Mouse (Mus musculus) yolk sac, embryonic 10.5 days (tissue): Measurements from ENCODE around the gene Vmn1r12.
"Not testable (repeated sequence)": the region's sequence is repeated elsewhere in the genome, so short reads cannot be mapped to it uniquely, and the experiment has no call there.

Source experiments
- DNase-seq: peaks from one replicate; pipeline ENCODE4 v3.0.0-alpha.2; 2017; ENCODE audit warnings: low spot score

Gene Vmn1r12

DNA sequence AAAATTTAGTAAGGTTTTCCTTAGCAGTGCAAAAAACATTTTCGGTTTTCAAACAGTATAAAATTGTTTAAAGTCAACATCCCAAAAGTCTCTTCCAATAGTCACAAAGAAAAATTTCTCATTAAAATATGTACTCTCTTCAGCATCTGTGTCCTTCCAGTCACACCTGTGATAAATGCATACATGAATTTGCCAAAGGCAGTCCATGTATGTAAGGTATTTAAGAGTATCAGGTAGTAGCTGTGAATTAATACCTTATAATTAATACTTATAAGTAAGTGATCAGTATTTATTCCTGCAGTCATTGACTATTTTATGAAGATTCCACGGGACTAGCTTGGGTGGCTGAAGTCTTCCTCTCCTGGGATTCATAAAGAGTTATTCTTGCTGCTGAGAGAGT lies at the start of gene Vmn1r12:
Gene Vmn1r12 (plus strand): TSS at position 301 of the 400 bp plus-strand sequence.
- DNase-seq: no peak

DNA sequence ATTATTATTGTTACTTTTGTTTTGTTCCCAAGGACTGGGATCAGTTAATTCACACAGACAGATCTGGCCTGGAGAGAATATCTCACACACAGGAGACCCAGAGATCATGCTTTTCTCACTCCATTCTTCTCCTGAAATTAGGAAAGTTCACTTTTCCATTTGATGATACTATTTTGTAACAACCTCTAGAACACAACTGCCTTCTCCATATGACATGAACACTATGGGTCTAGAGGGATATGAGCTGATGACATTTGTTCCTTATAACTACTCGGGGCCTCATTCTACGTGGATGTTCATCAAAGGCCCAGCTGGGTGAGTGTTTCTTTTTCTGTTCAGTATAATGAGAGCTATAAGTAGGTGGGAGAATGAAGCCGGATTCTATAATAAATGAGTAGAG lies 47.6 kb upstream of the Vmn1r12 start, which contains the start of gene Vmn1r10:
Gene Vmn1r10 (plus strand): TSS at position 301 of the 400 bp plus-strand sequence.
- DNase-seq: no peak

DNA sequence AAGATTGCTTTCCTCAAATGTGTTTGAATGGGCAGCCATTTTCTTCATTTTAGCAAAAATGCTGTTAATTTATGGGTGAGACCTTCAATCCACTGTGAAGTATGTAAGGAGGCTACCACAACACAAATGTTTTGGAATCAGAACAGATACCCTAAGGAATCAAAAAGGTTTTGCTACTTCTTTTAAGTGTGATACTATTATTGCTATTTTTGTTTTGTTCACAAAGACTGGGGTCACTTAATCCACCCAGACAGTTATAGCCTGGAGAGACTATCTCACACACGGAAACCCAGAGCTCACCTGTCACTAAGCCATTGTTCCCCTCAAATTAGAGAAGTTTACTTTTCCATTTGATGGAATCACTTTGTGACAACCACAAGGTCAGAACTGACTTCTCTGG lies 23.6 kb upstream of the Vmn1r12 start, which contains the start of gene Vmn1r11:
Gene Vmn1r11 (plus strand): TSS at position 301 of the 400 bp plus-strand sequence.
- no peak for DNase-seq

DNA sequence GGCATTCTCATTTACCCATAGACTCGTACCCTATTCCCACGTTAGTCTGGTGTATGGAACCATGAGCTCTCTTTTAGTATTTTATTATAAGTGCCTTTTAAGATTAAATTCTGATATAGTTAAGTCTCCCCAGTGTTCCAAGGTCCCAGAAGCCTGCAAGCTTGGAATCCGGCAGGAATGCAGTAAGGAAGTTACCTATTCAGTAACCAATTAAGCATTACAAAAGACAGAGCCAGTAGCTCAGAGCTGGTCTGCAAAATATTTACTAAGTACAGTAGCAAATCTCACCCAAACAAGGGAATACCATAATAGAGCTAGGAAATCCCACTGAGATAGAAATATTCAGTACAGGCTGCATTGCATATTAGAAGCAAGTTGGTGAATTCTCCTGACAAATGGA lies 33.3 kb downstream of the Vmn1r12 start:
- not testable (repeated sequence) for DNase-seq

DNA sequence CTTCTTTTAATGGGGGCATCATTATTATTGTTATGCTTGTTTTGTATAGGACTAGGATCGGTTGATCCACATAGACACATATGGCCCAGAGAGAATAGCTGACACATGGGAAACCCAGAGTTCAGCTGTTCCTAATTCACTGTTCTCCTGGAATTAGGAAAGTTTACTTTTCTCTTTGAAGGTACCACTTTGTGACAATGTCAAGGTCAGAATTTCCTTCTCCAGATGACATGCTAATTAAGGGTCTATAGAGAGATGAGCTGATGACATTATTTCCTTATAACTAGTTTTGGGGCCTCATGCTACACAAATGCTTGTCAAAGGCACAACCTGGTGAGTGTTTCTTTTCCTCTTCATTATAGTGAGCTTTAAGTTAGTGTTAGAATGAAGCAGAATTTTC lies 46.3 kb downstream of the Vmn1r12 start, which contains the start of gene Vmn1r13:
Gene Vmn1r13 (plus strand): TSS at position 301 of the 400 bp plus-strand sequence.
- not testable (repeated sequence) for DNase-seq
